Mouse (Mus musculus): ENCODE measurements around the gene Faf1. TPM values are rescaled to one million over a fixed set of nuclear protein-coding genes. Genes with fewer than 3 reads are reported as not detected.

Gene Faf1
- total RNA-seq, 2 experiments from 2014 or later = 24.9 to 27.2 TPM

DNA sequence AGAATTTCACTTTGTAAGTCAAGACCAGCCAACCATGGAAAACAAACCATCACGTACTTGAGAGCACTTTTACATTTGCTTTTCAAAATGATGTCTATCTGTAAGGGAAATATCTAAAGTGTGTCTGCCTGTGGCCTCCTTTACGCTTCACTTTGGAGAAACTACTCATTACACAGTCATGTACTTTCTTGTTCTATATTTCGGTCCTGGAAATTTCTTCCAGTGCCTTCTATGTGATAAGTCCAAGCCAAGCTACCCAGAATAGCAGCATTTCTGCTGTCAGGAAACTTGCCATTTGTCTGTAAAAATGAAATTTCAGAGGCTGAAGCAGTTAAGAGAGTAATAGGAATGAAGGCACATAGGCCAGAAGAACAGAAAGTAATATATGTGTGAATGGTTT, 228.1 kb downstream of the Faf1 start:
- no peak for DNase-seq (ENCODE audit: low spot score in 2 of 2)

DNA sequence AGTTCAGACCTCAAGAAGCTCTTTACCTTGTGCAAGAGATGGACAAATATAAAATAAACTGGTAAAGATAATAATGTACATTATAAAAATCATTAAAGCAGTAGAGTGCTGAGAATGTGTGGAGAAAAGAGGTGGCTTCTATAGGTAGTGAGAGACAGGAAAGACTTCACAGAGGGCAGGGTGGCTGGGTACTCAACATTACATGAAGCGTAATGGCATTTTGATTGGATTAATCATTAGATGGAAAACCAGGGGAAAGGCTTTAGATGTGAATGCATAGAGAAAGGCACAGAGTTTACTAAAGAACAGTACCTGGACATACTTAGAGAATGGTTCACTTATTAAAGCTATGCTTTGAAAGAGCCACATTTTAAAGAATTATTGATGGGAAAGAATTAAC, 252.7 kb downstream of the Faf1 start:
- DNase-seq (ENCODE audit: low spot score in 2 of 2) = no peak

DNA sequence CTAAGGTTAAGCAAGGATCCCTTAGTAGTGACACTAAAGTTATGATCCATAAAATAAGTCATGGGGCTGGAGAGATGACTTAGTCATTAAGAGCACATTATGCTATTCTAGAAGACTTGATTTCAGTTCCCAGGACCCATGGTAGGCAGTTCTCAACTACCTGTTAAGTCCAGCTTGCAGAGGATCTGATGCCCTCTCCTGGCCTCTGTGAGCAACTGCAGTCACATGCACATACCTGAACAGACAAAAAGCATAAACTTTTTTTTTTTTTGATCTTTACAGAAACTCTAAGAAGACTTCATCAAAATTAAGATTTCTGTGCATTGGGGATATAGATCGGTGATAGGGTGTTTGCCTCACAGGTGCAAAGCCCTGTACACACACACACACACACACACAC, 254.1 kb downstream of the Faf1 start:
- no peak for DNase-seq (ENCODE audit: low spot score in 2 of 2)

DNA sequence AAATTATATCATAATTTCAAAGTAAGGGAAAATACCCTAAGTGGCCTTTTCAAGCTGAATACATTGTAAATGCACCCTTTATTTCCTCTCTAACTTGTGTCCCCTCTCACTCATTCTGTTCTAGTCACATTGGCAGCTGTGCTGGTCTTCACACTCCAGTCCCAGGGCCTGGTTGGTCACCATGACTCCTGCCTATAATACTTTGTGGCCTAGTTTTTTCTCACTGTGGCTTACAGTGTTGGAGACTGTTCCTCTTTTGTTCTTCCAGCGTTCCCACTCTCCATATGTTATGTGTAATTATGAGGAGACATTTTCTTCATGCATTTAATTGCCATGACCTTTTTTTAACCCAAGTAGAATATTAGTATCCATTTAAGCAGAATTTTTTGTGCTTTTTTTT, 254.5 kb downstream of the Faf1 start:
- no peak for DNase-seq (ENCODE audit: low spot score in 2 of 2)

- no peak for DNase-seq (ENCODE audit: low spot score in 2 of 2)
Observed at GRCm38 (mm10) chr4:109936557-109936956, 260.2 kb downstream of the Faf1 start.

DNA sequence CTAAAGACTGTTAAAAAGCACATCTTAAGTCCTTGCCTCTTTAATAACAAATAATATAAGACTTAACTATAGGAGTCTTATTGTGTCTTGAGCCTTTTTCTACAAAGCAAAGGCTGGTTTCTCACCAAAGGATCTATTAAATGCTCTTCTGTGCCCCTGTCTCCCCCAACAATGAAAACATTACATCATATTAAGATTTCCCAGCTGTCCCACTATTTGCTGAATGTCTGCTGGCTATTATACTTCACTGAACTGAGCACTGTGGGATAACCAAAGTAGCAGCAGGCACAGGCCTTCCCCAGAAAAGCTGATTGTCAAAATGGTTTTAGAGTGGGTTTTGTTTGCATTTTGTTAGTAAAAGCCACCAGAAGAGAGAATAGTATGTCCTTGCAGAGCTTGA, 262.9 kb downstream of the Faf1 start:
- no peak for DNase-seq (ENCODE audit: low spot score in 2 of 2)

DNA sequence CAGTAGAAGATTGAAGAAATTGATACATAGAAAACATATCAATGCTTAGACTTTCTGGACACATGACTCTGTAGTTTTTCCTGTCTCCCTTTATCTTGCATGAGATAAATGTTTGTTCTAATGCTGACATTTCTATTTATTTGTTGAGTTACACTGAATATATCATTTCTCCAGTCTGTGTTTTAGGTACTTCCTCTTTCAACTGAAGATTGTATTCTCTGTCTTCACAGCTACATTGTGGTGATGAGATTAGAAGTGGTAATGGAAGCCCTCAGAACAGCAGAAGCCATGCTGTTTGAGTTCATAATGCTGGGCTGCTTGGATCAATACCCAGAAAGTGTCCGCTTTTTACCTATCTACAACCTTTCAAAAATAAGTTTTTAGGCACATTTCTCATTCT, 269.2 kb downstream of the Faf1 start:
- DNase-seq (ENCODE audit: low spot score in 2 of 2) = no peak

DNA sequence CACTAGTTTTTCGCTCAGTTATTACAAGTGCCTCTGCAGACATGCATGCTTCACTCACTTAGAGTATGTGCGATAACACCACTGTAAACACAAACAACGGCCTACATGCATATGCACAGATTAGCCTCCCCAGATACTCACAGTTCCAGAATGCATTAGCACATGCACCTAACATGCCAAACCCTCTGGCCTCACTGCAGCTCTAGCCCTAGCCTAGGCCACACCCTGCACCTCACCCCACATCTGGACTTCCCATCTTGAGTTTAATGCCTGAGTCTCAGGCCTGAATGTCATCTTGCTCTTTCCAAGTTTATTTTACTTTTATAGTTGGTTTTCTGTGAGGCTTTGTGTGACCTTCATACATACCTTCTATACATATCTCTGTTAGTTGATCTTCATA, 272.9 kb downstream of the Faf1 start:
- no peak for DNase-seq (ENCODE audit: low spot score in 2 of 2)

DNA sequence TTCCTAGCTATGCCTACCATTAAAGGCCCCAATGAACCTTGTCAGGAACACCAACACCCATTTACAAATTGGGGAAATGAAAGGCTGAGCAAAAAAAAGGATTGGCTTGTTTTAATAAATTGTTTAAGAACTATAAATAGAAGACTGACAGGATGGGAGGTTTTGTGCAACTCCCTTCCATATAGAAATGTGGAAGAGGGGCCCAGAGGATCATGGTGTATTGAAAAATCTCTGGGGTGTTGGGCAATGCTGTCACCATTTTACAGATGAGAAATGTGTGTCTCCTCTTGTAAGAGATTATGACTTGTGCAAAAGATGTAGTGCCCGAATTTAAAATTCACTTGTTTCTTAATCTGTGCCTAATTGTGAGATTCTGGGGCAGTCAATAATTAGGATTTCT, 277.1 kb downstream of the Faf1 start:
- no peak for DNase-seq (ENCODE audit: low spot score in 2 of 2)

DNA sequence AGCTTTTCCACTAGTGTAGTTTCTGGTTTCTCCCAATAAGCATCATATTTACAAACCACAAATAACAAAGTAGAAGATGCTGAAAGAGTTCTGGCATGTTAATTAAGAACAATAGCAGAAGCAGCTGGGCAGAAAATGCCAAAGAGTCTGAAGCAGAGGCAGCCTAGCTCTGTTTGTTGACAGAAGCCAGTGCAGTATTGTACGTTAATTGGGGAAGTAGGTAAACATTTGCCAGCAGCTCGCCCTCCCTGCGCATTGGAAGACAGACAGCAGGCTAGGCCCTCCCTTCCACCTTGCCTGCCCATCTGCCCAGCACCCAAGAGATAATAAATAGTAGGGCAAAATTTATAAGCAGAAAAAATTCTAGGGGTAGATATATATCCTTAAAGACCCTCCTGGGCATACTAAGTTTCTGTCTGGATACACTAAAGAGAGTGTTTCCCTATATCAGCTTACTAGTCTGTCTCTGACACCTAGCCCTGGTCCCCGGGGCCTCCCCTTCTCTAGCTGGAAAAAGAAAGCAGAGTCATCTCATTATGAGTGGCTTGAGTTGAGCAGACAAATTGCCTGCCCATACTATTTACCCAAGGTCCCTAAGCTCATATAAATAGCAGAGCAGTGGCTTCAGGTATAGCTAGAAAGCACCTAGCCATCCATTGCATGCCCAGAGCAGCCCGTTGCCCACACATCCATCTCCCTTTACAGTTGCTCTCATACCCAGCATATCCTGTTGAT, 284.0 kb downstream of the Faf1 start:
- DNase-seq (ENCODE audit: low spot score in 2 of 2) = no peak

GRCm38 (mm10) chr4:109963570-109964279, 287.3 kb downstream of the Faf1 start:
- no peak for DNase-seq (ENCODE audit: low spot score in 2 of 2)

GRCm38 (mm10) chr4:109969561-109969960, 293.2 kb downstream of the Faf1 start:
- DNase-seq (ENCODE audit: low spot score in 2 of 2) = no peak

DNA sequence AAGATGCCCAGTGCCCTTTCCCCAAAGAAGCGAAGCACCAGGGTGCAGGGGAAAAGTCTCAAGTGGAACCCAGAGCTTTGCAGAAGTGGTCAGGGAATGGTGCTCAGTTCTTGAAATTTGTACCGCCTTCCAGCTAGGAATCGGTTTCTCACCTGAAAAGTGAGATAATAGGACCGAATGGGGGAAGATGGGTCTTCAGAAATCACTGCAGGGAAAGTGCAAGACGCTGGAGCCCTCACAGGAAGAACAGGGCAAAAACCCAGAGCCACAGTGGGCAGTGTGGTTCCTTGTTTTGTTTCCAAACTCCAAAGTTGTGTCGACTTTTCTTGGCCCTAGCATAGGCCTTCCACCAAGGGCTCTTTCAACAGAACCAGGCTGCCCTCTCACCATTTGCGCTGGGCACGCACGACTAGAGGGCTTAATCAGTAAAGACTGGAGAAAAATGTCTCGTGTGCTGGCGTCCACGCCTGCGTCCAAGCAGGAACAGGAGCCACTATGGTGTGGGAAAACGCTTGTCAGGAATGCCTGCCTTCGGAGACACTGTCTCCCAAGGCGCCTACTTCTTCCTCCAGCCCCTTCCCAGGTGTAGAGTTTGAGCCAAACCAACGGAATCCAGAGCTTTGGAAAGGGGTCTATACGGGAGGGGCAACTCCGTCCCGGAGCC, 297.7 kb downstream of the Faf1 start:
- no peak for DNase-seq (ENCODE audit: low spot score in 2 of 2)

DNA sequence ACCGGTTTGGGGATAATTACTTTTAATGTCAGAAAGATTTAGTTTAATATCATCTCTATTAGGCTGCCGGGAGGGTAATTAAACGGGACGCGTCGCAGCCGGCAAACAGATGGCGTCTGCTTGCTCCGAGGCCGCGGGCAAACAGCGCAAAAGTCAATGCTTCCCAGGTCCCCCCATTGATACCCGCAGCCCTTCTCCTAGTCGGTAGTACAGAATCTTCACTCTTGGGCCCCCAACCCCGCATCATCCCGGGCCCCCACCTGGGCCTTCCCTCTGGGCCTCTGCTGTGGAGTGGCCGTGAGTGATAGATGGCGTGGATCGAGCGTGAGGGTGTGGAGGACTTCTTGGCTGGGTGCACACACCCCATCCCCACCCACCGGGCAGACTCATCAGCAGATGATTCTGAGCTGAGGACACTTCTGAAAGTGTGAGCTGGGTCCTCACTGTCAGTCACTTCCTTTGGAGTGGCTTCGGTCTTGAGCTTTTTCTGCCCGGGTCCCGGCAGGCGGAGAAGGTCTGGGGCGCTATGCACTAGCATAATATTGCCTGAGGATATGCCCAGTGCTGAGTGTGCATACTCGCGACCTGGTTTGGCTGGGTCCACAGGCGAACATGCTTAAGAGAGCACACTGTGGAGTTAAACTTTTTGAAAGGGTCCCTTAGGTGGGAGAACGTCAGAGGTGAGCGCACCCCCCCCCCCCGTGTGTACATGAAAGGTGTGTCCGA, 298.4 kb downstream of the Faf1 start:
- no peak for DNase-seq (ENCODE audit: low spot score in 2 of 2)

DNA sequence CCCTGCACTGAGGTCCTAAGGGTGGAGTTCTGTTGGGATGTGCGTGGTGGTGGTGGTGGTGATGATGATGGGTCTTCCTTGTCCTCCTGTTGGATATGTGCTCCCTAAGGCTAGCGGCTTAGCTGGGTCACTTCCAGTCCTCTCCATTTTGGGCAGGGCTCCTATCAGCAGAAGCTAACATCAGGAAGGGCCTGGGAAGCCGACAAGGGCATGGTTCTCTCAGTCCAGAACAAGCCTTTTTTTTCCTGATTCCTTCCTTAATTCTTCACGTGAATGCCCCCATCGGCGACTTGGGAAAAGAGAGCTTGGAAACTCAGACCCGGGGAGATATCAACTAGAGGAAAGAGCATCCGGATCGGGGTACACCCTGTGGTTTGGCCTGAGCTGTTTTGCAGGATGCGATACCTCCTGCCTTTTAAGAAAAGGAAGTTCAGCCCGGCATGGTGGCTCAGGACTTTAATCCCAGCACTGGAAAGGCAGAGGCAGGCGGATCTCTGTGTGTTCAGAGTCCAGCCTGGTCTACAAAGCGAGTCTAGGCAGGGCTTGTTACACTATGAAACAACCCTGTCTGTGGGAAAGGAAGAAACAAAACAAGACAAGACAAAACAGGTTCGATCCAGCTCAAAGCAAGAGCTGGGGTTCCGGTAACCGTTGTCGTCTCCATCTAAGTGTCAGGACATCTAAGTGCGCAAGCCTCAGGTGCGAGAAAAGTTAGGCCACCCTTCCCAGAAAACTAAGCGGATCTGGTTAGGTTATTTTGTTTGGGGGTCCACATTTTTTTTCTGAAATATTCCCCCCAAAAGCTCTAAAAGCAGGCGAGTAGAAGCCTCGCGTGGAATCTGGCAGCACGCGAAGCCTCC, 299.2 kb downstream of the Faf1 start:
- DNase-seq (ENCODE audit: low spot score in 2 of 2) = no peak

GRCm38 (mm10) chr4:109976273-109977147, 300.1 kb downstream of the Faf1 start:
- no peak for DNase-seq (ENCODE audit: low spot score in 2 of 2)

DNA sequence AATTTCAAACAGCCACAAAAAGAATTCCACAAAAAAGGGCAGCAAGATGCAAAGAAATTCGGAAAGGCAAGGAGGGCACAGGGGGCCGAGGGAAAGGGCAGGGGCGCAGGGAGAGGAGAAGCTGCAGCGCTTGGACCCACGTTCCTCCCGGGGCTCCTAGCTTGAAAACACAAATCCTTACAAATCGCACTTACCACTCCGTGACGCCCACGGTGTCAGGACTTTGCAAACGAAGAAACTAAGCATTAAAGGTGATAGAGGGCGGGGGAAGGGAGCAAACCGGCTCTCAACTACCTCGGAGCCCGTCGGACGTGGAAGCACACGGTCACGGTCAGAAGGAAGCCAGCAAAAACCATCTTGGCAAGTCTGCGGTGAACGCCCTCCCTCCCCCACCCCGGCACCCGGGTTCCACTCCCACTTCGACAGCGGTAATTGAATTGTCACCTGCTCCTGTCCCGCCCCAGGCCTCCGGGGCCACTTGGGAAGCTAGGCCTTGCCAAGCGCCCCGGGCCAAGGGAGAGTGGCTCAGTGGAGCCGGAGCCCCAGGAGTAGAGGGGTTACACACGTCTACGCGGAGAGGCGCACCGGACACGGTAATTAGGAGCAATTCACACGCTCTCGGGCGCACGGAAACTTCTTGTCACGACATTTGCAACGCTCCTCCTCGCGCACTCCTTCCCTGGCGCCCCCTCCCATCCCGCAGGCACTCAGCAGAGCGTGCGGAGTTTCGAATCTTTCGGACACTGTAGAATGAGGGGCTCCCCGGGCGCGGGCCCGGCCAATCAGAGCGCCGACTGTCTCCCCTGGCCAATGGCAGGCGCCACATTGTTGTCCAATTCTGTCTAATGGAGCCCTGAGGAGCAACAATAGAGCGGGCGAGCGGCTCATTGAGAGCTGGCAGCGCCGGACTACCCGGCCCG, 301.0 kb downstream of the Faf1 start, which contains the start of gene Dmrta2:
TSS of gene Dmrta2 (plus strand) at position 906 of the 920 bp plus-strand sequence.
- DNase-seq (ENCODE audit: low spot score in 2 of 2) = peak; percentile 71 to 83

DNA sequence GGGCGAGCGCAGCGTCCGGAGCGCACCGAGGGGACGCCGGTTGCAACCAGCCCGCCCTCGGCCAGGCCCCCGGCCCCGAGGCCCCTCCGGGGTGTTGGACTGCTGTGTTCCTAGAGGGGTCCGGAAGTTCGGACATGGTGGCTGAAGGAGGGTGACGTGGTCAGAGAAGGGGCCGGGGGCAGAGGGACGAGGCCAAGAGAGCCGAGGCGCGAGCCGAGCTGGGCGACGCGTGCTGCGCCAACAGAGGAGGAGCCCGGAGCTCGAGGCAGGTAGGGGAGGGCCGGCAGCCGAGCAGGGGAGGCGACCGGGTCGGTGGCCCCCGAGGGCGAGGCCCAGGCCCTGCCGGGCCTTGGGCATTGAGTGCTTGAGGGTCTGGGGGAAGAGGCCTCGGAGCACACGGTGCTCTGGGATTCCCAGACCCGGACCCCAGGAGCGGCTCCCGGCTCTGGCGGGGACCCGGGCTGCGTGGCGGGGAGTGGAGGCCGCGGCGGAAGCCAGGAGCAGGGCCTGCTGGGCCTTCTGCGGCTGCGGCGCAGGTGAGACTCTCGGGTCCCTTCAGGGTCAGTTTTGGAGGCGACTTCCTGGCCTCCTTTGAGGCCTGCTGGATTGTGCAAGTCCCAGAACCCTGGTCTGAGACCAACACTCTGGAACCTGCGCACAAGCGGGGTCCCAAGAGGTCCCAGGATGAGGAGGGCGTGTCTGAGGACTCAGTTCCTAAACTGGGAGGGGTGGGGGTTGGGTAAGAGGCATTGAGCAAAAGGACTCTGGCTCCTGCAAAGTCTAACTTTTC, 301.9 kb downstream of the Faf1 start:
- no peak for DNase-seq (ENCODE audit: low spot score in 2 of 2)

Data from layer of hippocampus, postnatal 14 days (tissue).